Mouse (Mus musculus): ENCODE data around the gene Trim2.

DNA sequence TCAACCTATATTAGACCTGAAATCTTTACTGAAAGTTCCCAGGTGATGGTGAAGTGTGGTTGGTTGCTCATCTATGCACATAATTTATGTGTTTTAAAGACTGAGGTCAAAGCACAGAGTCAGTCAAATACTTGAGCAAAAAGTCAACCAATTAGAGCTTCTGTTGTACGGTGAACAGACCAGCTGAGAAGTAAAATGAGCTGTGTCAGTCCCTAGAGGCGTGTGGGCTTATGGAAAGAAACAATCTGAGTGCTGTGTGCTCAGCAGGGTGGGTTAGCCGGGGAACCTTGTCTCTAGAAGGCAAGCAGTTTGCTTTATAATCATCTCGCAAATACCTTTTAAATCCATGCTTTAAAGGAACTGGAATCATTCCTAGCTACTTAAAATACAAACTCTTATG lies 149.7 kb downstream of the Trim2 start:
- TF ChIP-seq POLR2A (IDR thresholded peaks at IDR 0.05; ENCODE audit: borderline replicate concordance, control insufficient read depth, low read depth, low read length) = no peak
- TF ChIP-seq CTCF (IDR thresholded peaks at IDR 0.05; ENCODE audit: control insufficient read depth, insufficient read depth, low read length) = no peak

Measured in bone marrow, adult 2 months (tissue).